Mouse (Mus musculus) forelimb bud, embryonic 11.5 days (tissue): ENCODE results near the gene Bckdhb.
"Not testable (repeated sequence)": the region's sequence is repeated elsewhere in the genome, so short reads cannot be mapped to it uniquely, and the experiment has no call there.

Experiments used
- DNase-seq: peaks from one replicate; pipeline ENCODE4 v3.0.0-alpha.2; 2012; ENCODE audit warnings: low read depth, low spot score

Gene Bckdhb

GRCm38 (mm10) chr9:83963296-83963695, 38.4 kb downstream of the Bckdhb start:
- DNase-seq = no peak

GRCm38 (mm10) chr9:83964376-83964775, 39.4 kb downstream of the Bckdhb start:
- no peak for DNase-seq

- DNase-seq = no peak
Observed at GRCm38 (mm10) chr9:83967439-83968050, 42.6 kb downstream of the Bckdhb start.

- no peak for DNase-seq
Observed at GRCm38 (mm10) chr9:83969326-83969725, 44.4 kb downstream of the Bckdhb start.

- no peak for DNase-seq
Observed at GRCm38 (mm10) chr9:83973467-83973866, 48.5 kb downstream of the Bckdhb start.

- no peak for DNase-seq
Observed at GRCm38 (mm10) chr9:83975811-83976210, 50.9 kb downstream of the Bckdhb start.

- DNase-seq = no peak
Observed at GRCm38 (mm10) chr9:83981234-83981633, 56.3 kb downstream of the Bckdhb start.

GRCm38 (mm10) chr9:84008961-84009360, 84.0 kb downstream of the Bckdhb start:
- DNase-seq = no peak

- DNase-seq = no peak
Observed at GRCm38 (mm10) chr9:84011146-84011545, 86.2 kb downstream of the Bckdhb start.

- DNase-seq = not testable (repeated sequence)
Observed at GRCm38 (mm10) chr9:84018141-84018540, 93.2 kb downstream of the Bckdhb start.

- DNase-seq = no peak
Observed at GRCm38 (mm10) chr9:84019627-84020026, 94.7 kb downstream of the Bckdhb start.

GRCm38 (mm10) chr9:84021189-84021588, 96.2 kb downstream of the Bckdhb start:
- DNase-seq = peak; percentile 24

- no peak for DNase-seq
Observed at GRCm38 (mm10) chr9:84028120-84028519, 103.2 kb downstream of the Bckdhb start.

- DNase-seq = no peak
Observed at GRCm38 (mm10) chr9:84030691-84031290, 105.8 kb downstream of the Bckdhb start.

- no peak for DNase-seq
Observed at GRCm38 (mm10) chr9:84031406-84031805, 106.5 kb downstream of the Bckdhb start.

- DNase-seq = no peak
Observed at GRCm38 (mm10) chr9:84032669-84033341, 107.9 kb downstream of the Bckdhb start.

- no peak for DNase-seq
Observed at GRCm38 (mm10) chr9:84036046-84036445, 111.1 kb downstream of the Bckdhb start.

GRCm38 (mm10) chr9:84037224-84037623, 112.3 kb downstream of the Bckdhb start:
- DNase-seq = no peak

- DNase-seq = no peak
Observed at GRCm38 (mm10) chr9:84038946-84039345, 114.0 kb downstream of the Bckdhb start.

GRCm38 (mm10) chr9:84040376-84040775, 115.4 kb downstream of the Bckdhb start:
- DNase-seq = no peak

- DNase-seq = no peak
Observed at GRCm38 (mm10) chr9:84041631-84042277, 116.8 kb downstream of the Bckdhb start.

GRCm38 (mm10) chr9:84042539-84042938, 117.6 kb downstream of the Bckdhb start:
- DNase-seq = no peak
